Mouse (Mus musculus) lung, adult 2 months (tissue): ENCODE measurements at regions not wholly inside any gene's neighbourhood (a gene's known extent, or its start where the extent isn't known, plus 50 kb on each side); places are given as distances from the start of the nearest gene placed in this dataset.

Source experiments
- CTCF ChIP-seq: fragments of 200-500 bp; IDR thresholded peaks from 2 replicates; pipeline ENCODE4 v1.5.1; 2011; ENCODE audit warnings: mild to moderate bottlenecking, low read length, control low read depth; ENCODE audit not compliant: insufficient read depth
- POLR2A ChIP-seq: fragments of 200-500 bp; IDR thresholded peaks from 2 replicates; pipeline ENCODE4 v1.6.1; 2011; ENCODE audit warnings: low read depth, mild to moderate bottlenecking, control low read depth, low read length, borderline replicate concordance; ENCODE audit errors: extremely low read depth

DNA sequence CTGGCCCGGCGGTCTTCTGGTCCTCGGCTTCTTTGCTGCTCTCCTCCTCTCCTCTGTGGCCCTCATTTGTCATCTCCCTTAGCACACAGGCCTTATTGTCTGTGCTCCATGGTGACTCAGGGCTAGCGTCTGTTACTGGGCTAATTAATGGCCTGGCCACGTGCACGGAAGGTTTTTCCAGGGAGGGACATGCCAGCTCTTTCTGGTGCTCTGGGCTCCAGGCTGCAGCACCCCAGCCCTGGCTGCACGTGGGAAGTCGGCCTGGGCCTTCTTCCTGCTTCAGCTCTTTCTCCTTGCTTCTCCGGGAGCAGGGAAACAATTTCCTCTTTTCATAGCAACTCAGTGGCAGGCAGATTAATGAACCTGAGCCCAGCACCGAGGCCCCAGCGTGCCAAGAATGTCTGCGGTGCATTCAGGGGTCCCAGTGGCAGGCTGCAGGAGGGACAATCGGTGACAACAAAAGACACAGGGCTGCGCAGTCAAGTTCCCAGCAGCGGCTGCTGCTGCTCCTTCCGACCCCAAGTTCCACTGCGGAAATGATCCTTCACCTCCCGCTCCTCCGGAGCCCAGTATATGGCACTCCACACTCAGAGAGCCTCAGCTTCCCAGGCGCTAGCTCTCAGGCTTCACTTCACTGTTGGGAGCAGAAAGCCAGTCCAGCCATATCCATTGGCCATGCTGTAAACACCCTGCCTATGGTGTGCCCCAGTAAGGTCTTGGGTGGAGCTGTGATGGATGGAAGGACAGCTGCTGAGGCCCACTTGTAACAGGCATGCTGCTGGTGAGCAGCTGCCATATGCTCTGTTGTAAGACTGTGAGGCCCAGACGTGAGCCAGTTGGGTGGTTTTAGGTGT is 257.3 kb upstream of the Habp2 start:
- no peak for TF ChIP-seq POLR2A
- no peak for TF ChIP-seq CTCF
